Mouse (Mus musculus): Measurements from ENCODE around the gene Spag7. TPM values are rescaled to one million over a fixed set of nuclear protein-coding genes. Genes with fewer than 3 reads are reported as not detected.
A peak's percentile ranks its signal among the peaks of the same experiment; 100 is the strongest.

Gene Spag7
- polyA plus RNA-seq, 1 experiment = 76.0 TPM

DNA sequence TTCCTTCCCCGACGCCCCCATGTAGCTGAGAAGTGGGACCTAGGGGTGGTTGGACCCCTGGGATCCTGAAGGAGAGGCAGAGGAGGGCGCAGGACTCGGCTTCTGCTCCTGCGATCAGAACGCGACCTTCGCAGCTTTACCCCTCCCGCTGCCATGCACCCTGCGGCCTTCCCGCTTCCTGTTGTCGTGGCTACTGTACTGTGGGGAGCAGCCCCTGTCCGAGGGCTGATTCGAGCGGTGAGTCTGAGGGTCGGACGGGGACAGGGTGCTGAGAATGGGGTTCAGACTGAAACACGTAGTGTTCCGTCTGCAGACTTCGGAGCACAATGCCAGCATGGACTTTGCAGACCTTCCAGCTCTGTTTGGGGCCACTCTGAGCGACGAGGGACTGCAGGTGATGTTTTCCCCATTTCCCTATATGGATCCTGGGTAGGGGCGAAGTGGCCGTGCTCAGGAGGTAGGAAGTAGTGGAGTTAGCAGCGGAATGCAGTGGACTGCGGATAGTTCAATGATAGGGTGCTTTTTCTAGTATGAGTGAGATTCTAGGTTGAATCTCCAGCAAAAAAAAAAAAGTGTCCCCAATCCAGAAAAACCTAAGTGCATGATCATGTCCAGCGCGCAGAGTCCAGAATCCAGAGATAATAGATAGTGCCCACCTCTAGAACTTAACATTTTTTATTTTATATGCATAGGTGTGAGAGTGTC is 21.3 kb downstream of the Spag7 start:
- no peak for DNase-seq (ENCODE audit: low read depth)
- TF ChIP-seq POLR2A (IDR thresholded peaks at IDR 0.05; ENCODE audit: borderline replicate concordance, extremely low read depth, insufficient read depth, insufficient read length, poor library complexity, severe bottlenecking) = no peak
- TF ChIP-seq CTCF (IDR thresholded peaks at IDR 0.05; ENCODE audit: borderline replicate concordance, extremely low read depth, insufficient read depth, insufficient read length) = no peak

DNA sequence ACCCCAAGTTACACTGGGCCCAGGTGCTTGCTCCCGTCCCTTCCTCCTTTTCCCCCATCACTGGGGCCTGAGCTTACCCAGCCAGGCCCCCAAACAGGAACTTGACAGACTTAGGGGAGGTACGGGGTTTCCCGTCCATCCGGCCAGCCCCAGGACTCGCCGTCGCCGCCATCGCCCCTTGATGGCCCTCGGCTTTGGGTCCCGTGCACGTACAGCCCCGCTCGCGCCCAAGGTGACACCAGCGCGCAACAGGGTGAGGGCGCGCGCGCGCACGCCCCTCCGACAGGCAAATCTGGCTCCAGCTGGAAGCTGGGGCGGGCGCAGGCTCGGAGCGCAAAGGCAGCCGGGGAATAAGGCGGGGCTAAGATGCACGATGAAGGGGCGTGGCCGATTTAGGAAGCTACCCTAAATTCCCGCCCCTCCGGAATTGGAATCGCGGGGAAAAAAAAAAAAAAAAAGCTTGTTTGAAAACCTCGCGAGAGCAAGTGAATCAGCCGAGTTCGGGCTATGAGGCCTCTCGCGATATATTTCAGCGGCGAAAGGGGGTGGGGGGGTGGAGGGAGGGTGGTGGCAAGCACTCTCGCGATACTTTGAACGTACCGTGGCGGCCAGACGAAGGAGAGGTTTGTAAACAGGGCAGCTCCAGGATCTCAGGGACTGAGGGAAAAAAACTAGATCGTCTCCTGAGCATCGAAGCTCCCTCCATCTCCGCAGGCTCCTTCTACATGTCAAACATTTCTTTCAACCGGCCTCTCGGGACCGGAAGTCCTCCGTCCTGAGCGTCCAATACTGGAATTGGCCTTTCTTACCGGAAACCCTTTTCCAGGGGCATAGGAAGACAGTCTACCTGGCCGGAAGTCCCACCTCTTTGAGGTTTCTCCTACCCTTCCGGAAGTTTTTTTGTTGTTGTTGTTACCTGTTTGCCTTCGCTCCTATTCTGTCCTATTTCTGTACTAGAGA is 22.2 kb downstream of the Spag7 start, which contains the start of the genes Rnf167 and Slc25a11:
Gene Rnf167 (plus strand): TSS at position 545 of the 960 bp plus-strand sequence.
Gene Slc25a11 (minus strand): TSS at position 789 of the 960 bp plus-strand sequence.
- no peak for TF ChIP-seq CTCF (IDR thresholded peaks at IDR 0.05; ENCODE audit: borderline replicate concordance, extremely low read depth, insufficient read depth, insufficient read length)
- TF ChIP-seq POLR2A (IDR thresholded peaks at IDR 0.05; ENCODE audit: borderline replicate concordance, extremely low read depth, insufficient read depth, insufficient read length, poor library complexity, severe bottlenecking) = peak; percentile 78
- DNase-seq (ENCODE audit: low read depth) = peak; percentile 99

DNA sequence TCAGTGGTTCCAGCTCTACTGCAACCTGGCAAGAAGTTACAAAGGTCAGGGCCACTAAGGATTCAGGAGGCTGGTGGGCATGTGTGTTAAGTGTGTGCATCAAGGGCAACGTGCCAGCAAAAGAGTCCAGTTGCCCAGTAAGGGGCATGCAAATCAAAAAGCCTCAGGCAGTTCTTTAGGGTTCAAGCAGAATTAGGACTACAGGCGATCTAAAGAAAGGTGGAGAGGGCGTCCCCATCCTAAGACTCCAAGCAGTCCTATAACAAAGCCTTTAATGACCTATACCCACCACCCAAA is 23.0 kb downstream of the Spag7 start:
- DNase-seq (ENCODE audit: low read depth) = no peak

DNA sequence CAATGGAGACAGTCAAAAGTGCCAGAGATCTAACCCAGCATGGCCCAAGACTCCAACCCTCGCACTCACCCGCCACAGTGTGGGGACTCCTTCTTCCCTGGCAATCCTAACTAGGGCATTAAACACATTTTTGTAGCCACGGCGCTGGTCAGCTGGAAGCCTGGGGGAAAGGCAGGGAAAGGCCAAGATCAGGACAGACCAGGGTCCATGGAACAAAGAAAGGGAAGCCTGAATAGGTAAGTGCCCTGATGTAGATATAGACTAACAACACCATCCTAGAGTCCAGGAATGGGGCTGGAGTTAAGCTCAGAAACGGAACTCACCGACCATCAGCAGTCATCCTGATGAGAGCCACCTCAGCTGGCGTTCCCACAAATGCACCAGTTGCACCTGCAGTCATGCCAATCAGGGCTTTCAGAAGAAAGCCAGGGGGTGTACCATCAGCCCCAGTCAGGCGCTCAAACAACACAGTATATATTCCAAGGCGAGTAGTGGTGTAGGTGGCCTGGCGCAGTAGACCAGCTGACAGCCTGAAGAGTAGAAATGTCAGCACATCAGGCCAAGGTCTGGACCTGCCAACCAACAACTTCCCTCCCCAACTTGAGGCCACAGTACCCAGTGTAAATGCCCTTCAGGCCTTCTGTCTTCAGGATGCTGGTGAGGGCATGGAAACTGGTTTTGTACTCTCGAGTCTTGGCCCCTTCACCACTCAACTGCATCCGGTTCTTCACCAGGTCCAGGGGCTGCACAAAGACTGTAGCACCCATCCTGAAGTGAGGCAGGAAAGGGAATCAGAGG is 23.6 kb downstream of the Spag7 start:
- no peak for TF ChIP-seq POLR2A (IDR thresholded peaks at IDR 0.05; ENCODE audit: borderline replicate concordance, extremely low read depth, insufficient read depth, insufficient read length, poor library complexity, severe bottlenecking)
- no peak for TF ChIP-seq CTCF (IDR thresholded peaks at IDR 0.05; ENCODE audit: borderline replicate concordance, extremely low read depth, insufficient read depth, insufficient read length)
- no peak for DNase-seq (ENCODE audit: low read depth)

More for the DNA sequence above, 23.0 kb downstream of the Spag7 start:
- no peak for TF ChIP-seq POLR2A (IDR thresholded peaks at IDR 0.05; ENCODE audit: borderline replicate concordance, extremely low read depth, insufficient read depth, insufficient read length, poor library complexity, severe bottlenecking)
- no peak for TF ChIP-seq CTCF (IDR thresholded peaks at IDR 0.05; ENCODE audit: borderline replicate concordance, extremely low read depth, insufficient read depth, insufficient read length)

DNA sequence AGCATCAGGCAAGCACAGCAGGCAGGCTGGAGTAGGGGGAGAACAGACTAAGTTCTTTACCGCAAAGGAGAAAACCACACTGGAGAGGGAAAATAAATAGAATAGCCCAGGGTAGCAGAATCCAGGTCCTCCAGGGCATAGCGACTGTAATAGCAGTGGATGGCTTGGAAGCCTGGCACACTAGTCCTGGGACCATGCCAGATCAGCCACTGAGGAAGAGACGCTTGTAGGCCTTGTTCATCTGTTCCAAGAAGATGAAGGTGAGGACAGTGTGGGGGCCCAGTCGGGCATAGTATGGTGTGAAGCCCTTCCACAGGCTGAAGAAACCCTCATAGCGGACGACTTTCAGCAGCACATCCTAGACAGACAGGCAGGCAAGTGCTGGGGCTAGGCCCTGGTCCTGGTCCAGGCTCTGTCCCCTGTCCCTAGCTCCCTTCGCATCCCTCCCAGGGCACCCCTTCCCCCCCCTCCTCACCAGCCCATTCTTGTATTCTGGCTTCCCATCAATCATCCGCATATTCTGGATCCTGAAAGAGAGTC is 24.6 kb downstream of the Spag7 start:
- no peak for TF ChIP-seq CTCF (IDR thresholded peaks at IDR 0.05; ENCODE audit: borderline replicate concordance, extremely low read depth, insufficient read depth, insufficient read length)
- TF ChIP-seq POLR2A (IDR thresholded peaks at IDR 0.05; ENCODE audit: borderline replicate concordance, extremely low read depth, insufficient read depth, insufficient read length, poor library complexity, severe bottlenecking) = no peak
- no peak for DNase-seq (ENCODE audit: low read depth)

DNA sequence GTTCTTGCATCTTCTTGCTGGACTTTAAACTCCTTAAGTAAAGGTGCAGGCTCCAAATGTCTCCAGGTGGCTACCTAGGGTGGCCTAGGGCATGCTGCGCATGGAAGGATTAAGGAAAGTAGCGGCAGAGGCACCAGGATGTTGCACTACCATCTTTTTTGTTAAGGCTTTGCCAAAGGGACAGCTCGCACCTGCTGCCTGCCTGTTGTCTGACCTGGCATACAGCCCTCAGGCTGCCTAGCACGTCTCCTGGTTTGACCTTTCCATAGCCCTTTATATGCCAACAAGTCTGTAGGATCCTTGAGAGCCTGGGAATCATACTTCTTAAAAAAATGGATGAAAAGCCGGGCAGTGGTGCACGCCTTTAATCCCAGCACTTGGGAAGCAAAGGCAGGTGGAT is 26.2 kb downstream of the Spag7 start:
- DNase-seq (ENCODE audit: low read depth) = no peak
- no peak for TF ChIP-seq POLR2A (IDR thresholded peaks at IDR 0.05; ENCODE audit: borderline replicate concordance, extremely low read depth, insufficient read depth, insufficient read length, poor library complexity, severe bottlenecking)
- no peak for TF ChIP-seq CTCF (IDR thresholded peaks at IDR 0.05; ENCODE audit: borderline replicate concordance, extremely low read depth, insufficient read depth, insufficient read length)

DNA sequence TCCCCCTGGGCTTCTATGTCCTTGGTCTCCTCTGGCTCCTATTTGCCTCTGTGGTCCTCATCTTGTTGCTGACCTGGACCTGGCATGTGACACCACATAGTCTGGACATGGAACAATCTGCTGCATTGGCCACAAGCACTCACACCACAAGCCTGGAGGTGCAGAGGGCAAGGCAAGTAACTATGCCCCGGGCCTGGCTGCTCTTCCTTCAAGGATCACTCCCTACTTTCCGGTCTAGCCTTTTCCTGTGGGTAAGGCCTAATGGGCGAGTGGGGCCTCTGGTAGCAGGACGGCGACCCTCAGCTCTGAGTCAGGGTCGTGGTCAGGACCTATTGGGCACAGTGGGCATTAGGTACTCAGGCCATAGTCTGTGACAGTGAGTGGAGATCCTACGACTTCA is 28.0 kb downstream of the Spag7 start:
- TF ChIP-seq CTCF (IDR thresholded peaks at IDR 0.05; ENCODE audit: borderline replicate concordance, extremely low read depth, insufficient read depth, insufficient read length) (no peak), POLR2A (IDR thresholded peaks at IDR 0.05; ENCODE audit: borderline replicate concordance, extremely low read depth, insufficient read depth, insufficient read length, poor library complexity, severe bottlenecking) (no peak)
- no peak for DNase-seq (ENCODE audit: low read depth)

DNA sequence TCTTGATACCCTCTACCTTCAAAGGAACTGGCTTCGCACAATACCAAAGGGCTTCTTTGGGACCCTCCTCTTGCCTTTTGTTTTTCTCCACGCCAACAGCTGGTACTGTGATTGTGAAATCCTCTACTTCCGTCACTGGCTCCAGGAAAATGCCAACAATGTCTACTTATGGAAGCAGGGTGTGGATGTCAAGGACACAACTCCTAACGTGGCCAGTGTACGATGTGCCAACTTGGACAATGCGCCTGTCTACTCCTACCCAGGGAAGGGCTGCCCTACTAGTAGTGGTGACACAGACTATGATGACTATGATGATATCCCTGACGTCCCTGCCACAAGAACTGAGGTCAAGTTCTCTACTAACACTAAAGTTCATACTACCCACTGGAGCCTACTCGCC is 29.2 kb downstream of the Spag7 start:
- no peak for DNase-seq (ENCODE audit: low read depth)
- TF ChIP-seq POLR2A (IDR thresholded peaks at IDR 0.05; ENCODE audit: borderline replicate concordance, extremely low read depth, insufficient read depth, insufficient read length, poor library complexity, severe bottlenecking) = no peak
- TF ChIP-seq CTCF (IDR thresholded peaks at IDR 0.05; ENCODE audit: borderline replicate concordance, extremely low read depth, insufficient read depth, insufficient read length) = no peak

DNA sequence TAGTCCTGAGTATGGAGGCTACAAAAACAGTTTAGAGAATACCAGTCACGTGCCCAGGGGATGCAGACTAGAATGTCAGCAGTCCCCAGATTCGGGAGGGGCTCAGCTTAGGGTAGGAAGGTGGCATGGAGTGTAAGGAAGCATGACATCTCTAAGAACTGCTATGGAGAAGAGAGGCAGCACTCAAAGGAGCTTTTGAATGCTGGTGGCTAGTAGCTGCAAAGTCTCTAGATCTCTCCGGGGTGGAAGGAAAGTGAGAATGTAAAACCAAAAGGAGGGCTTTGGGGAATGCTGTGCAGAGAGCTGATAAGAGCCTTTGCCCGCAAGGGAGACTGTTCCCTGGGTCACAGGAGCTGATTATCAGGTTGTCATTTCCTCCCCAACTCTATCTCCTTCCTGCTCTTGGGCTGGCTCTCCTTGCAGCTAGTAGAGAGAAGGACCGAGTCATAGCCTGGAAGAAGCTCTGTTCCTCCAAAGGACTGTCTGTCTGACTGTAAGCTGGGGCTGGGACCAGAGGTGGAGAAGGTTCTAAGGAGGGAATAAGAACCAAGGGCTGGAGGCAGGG is 30.4 kb downstream of the Spag7 start, which contains the start of gene Gp1ba:
Gene Gp1ba (plus strand): TSS at position 409 of the 565 bp plus-strand sequence.
- DNase-seq (ENCODE audit: low read depth) = no peak
- TF ChIP-seq POLR2A (IDR thresholded peaks at IDR 0.05; ENCODE audit: borderline replicate concordance, extremely low read depth, insufficient read depth, insufficient read length, poor library complexity, severe bottlenecking) (no peak), CTCF (IDR thresholded peaks at IDR 0.05; ENCODE audit: borderline replicate concordance, extremely low read depth, insufficient read depth, insufficient read length) (no peak)

DNA sequence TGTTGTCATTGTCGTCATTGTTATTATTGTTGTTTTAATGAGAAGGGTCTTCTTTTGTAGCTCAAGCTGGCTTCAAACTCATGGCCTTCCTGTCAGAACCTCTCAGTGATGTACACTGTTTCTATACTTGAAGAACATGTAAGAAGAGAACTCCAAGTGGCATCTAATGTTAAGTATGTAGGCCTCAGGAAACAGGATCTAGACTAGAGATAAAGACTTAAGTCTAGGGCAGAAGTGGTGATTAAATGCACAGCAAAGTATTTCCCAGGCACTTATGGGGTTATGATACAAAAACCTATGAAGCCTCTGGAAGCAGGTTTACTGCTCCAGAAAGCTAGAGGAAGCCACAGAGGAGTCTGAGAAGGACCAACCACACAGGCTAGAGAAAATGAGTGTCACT is 30.9 kb downstream of the Spag7 start:
- TF ChIP-seq CTCF (IDR thresholded peaks at IDR 0.05; ENCODE audit: borderline replicate concordance, extremely low read depth, insufficient read depth, insufficient read length) (no peak), POLR2A (IDR thresholded peaks at IDR 0.05; ENCODE audit: borderline replicate concordance, extremely low read depth, insufficient read depth, insufficient read length, poor library complexity, severe bottlenecking) (no peak)
- no peak for DNase-seq (ENCODE audit: low read depth)

Measured in brain, embryonic 14.5 days (tissue).